Mouse (Mus musculus) heart, embryonic 12.5 days (tissue): ENCODE results near the gene Olfr1373. TPM values are rescaled to one million over a fixed set of nuclear protein-coding genes. Genes with fewer than 3 reads are reported as not detected.

Experiments used
- ATAC-seq: fragments of 200-750 bp; cut with Nextera tagmentation; 2 replicates; pipeline ENCODE4 v1.8.0; 2017; ENCODE audit warnings: moderate TSS enrichment, moderate library complexity; ENCODE audit not compliant: insufficient number of reproducible peaks, low FRiP score
- H3K27ac ChIP-seq: fragments of 300-500 bp; sonication (generic); 2 replicates; pipeline ENCODE4 v1.5.1; 2016; ENCODE audit warnings: mild to moderate bottlenecking, moderate library complexity; ENCODE audit not compliant: poor library complexity, severe bottlenecking
- H3K27me3 ChIP-seq: fragments of 300-500 bp; sonication (generic); replicated peaks from 2 replicates; pipeline ENCODE4 v1.6.1; 2016; ENCODE audit warnings: mild to moderate bottlenecking, moderate library complexity
- H3K36me3 ChIP-seq: fragments of 300-500 bp; sonication (generic); 2 replicates; pipeline ENCODE4 v1.6.1; 2016; ENCODE audit warnings: mild to moderate bottlenecking, moderate library complexity
- H3K4me1 ChIP-seq: fragments of 300-500 bp; sonication (generic); replicated peaks from 2 replicates; pipeline ENCODE4 v1.6.1; 2016; ENCODE audit warnings: mild to moderate bottlenecking
- H3K4me2 ChIP-seq: fragments of 300-500 bp; sonication (generic); 2 replicates; pipeline ENCODE4 v1.6.1; 2016; ENCODE audit warnings: mild to moderate bottlenecking, moderate library complexity
- H3K4me3 ChIP-seq: fragments of 300-500 bp; sonication (generic); 2 replicates; pipeline ENCODE4 v1.5.1; 2016; ENCODE audit warnings: mild to moderate bottlenecking
- H3K9ac ChIP-seq: fragments of 300-500 bp; sonication (generic); 2 replicates; pipeline ENCODE4 v1.6.1; 2016; ENCODE audit warnings: mild to moderate bottlenecking, moderate library complexity
- H3K9me3 ChIP-seq: fragments of 300-500 bp; sonication (generic); replicated peaks from 2 replicates; pipeline ENCODE4 v1.6.1; 2016; ENCODE audit warnings: mild to moderate bottlenecking, moderate library complexity
- WGBS: fragments of 180-500 bp; shearing (Covaris S2); methylation state at CpG from one replicate; pipeline ENCODE4 v1.1.7; 2016; 5-methylcytosine and 5-hydroxymethylcytosine counted together
- microRNA-seq: library from miRNA; unstranded; fragments of <30 nt; microRNA quantifications from one replicate; pipeline ENCODE4, GENCODE M21; 2017
- polyA plus RNA-seq: library from polyadenylated mRNA; unstranded; fragments of >200 nt; fragmentation: Nextera tagmentation; extraction: Ambion mirVana; gene quantifications from 2 replicates; pipeline ENCODE4 v1.2.1, GENCODE M21; 2016

The Olfr1373 gene
- polyA plus RNA-seq, 1 experiment from 2014 or later, result not detected

DNA sequence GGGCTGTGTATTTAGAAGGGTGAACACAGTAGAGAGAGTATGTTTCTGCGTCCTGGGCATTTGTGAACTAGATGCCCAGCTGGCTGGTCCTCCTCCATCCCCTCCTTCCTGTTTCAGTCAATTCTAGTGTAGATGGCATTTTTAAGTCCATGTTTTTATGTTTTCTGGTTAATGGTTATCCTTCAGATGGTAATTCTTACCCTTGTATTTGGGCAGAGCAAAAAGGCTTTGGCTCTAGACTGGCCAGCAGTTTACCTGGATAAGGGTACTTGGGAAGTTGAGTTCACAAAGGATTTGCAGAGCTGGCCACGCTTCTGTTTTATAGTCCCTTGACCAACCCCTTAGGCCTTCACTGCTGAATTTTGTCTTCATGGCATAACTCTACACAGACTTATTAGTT lies 39.3 kb downstream of the Olfr1373 start:
- no peak overlapping the region for H3K9ac ChIP-seq
- no peak for ATAC-seq
- H3K9me3 ChIP-seq, result no peaks in the 10 kb centered on the region
- peaks cover 50% of the 10 kb centered on the region for H3K4me1 ChIP-seq
- peak overlapping the region; percentile 30; the same call in 1 of the 2 replicates for H3K4me2 ChIP-seq
- no peak overlapping the region for H3K4me3 ChIP-seq
- H3K36me3 ChIP-seq, result no peaks in the 10 kb centered on the region
- WGBS, result 89% methylated on average over 2 of the region's 2 CpGs
- H3K27ac ChIP-seq, result peak overlapping the region; percentile 31; the same call in 1 of the 2 replicates
- H3K27me3 ChIP-seq, result no peaks in the 10 kb centered on the region

DNA sequence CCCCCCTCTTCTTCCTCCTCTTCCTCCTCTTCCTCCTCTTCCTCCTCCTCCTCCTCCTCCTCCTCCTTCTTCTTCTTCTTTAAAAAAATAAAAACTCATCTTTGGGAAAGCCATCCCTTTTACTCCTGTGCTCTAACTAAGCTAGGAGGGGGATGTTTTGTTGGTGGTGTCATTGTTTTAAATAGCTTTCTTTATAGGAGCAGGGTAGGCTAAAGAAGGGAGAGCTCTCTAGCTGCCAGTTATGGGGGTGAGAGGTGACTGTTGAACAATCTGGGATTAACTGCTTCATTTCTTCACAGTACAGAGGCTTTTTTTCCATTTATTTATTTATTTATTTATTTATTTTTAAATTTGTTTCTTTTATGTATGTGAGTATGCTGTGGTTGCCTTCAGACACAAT lies 39.8 kb downstream of the Olfr1373 start:
- Histone ChIP-seq H3K27me3 (no peaks in the 10 kb centered on the region), H3K4me1 (peaks cover 56% of the 10 kb centered on the region), H3K27ac (peak overlapping the region; percentile 31; the same call in 1 of the 2 replicates), H3K9ac (no peak overlapping the region), H3K36me3 (no peaks in the 10 kb centered on the region), H3K4me2 (peak overlapping the region; percentile 30), H3K4me3 (no peak overlapping the region), H3K9me3 (no peaks in the 10 kb centered on the region)
- ATAC-seq, result no peak

DNA sequence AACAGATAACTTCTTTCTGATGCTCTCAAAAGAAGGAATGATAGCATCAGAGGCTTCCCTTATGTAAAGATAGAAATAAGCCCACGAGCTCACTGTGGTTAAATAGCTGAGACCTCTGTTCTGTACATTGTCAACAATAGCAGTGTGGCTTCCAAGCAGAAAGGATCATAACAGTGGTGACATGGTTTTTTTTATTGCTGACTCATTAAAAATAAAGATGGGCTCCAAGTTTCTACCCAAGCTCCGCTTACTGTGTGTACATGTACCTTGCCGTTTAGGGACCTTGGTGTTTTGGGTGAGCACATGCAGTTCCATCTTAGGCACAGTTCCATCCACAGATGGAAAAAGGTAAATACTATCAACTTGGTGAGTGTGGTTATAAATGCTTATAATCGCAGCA lies 42.4 kb downstream of the Olfr1373 start:
- H3K36me3 ChIP-seq, result no peaks in the 10 kb centered on the region
- H3K27me3 ChIP-seq, result no peaks in the 10 kb centered on the region
- no peak overlapping the region for H3K27ac ChIP-seq
- WGBS, result 76% methylated on average over 4 of the region's 4 CpGs
- H3K4me1 ChIP-seq, result peaks cover 52% of the 10 kb centered on the region
- no peak overlapping the region for H3K4me3 ChIP-seq
- ATAC-seq, result no peak
- H3K9ac ChIP-seq, result no peak overlapping the region
- H3K9me3 ChIP-seq, result no peaks in the 10 kb centered on the region
- no peak overlapping the region; the same call in 1 of the 2 replicates for H3K4me2 ChIP-seq

DNA sequence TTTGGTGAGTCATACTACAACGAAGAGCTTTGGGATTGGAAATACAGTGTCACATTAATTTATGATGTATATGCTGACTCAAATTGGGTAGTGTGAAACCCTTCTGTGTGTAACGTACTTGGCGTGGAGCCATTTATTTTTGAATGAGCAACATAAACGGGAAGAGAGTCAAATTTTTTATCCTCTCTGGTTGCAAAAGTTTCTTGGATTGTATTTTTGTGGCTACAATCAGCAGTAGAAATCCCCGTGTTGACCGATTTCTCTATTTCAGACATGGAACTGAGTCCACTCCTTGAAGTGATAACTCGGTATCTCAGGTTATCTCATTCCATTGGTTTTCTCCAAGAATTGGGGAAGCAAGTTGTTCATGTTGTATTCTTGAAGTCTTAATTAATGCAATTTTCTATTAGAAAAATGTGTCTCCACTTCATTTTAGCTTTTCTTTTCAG lies 45.5 kb downstream of the Olfr1373 start:
- Histone ChIP-seq H3K4me2 (peak overlapping the region; percentile 74), H3K9ac (peak overlapping the region; percentile 99), H3K4me1 (peaks cover 45% of the 10 kb centered on the region), H3K9me3 (no peaks in the 10 kb centered on the region), H3K36me3 (no peaks in the 10 kb centered on the region), H3K4me3 (peak overlapping the region; percentile 95), H3K27ac (peak overlapping the region; percentile 99), H3K27me3 (no peaks in the 10 kb centered on the region)
- WGBS, result 3% methylated on average over 7 of the region's 7 CpGs
- ATAC-seq, result no peak

DNA sequence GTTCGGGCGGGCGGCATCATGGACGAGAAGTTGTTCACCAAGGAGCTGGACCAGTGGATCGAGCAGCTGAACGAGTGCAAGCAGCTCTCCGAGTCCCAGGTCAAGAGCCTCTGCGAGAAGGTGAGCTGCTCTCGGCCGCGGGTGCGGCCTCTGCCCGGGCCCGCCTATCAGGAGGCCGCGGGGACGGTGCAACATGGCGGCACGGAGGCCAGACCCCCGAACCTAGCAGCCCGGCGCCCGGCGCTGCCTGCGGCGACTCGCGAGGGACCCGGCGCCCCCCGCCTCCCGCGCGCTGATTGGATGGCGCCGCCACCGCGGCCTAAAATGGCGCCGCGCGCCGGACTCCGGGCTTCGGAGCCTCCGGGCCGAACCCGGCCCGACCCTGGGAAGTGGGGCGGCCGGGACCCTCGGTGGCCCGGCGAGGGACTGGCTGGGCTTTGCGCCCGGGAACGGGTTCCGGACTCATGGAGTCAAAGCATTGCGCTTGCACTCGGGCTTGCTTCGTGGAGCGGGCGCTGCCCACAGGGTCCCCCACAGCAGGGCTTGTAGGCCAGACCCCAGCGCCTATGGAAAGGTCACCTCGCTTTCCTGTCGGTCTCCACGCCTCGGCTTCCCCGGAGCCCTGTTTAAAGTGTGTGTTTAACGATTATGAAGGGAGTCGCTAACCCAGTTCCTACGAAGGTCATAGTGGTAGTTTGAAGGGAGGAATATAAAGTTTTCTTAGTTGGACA lies 46.1 kb downstream of the Olfr1373 start:
- H3K27me3 ChIP-seq, result no peaks in the 10 kb centered on the region
- no peaks in the 10 kb centered on the region for H3K36me3 ChIP-seq
- ATAC-seq, result peak; percentile 82
- peak overlapping the region; percentile 99 for H3K27ac ChIP-seq
- H3K4me1 ChIP-seq, result peaks cover 40% of the 10 kb centered on the region
- WGBS, result under 1% methylated on average over 60 of the region's 72 CpGs
- H3K4me3 ChIP-seq, result peak overlapping the region; percentile 95
- H3K9ac ChIP-seq, result peak overlapping the region; percentile 99
- H3K4me2 ChIP-seq, result peak overlapping the region; percentile 74
- H3K9me3 ChIP-seq, result no peaks in the 10 kb centered on the region

DNA sequence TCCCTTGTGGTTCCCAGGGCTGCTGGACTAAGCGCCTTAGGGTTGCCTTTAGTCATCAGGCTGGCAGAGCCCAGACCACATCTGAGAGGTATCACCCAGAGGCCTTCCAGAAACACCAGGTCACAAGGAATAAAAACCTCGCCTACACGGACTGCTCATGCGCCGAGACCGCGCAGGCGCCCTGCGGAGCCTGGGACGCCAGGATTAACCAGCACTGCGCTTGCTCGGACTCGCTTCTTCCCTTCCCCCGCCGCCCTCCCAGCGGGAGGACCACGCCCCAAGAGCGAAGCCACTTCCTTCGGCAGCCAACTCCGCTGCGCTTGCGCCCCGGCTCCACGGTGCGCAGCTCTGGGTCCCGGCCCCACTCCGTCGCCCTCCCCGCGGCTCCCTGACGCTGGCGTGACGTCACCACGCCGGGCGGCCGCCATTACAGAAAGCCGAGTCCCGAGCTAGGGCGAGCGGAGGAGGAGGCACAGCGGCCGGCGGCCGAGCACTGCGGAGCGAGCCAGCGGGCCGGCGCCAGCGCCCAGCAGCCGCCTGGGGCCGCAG lies 46.9 kb downstream of the Olfr1373 start, which contains the start of gene Ppp2ca:
TSS of gene Ppp2ca (plus strand) at position 284 of the 549 bp plus-strand sequence.
- H3K36me3 ChIP-seq, result no peaks in the 10 kb centered on the region
- H3K9ac ChIP-seq, result peak within 1 kb of the TSS; percentile 99
- H3K9me3 ChIP-seq, result no peaks in the 10 kb centered on the region
- peak within 1 kb of the TSS; percentile 95 for H3K4me3 ChIP-seq
- under 1% methylated on average over 53 of the region's 53 CpGs for WGBS
- no peaks in the 10 kb centered on the region; the same call in 1 of the 2 replicates for H3K27me3 ChIP-seq
- H3K27ac ChIP-seq, result peak within 1 kb of the TSS; percentile 99
- H3K4me2 ChIP-seq, result peak within 1 kb of the TSS; percentile 78
- peak; percentile 97 for ATAC-seq
- H3K4me1 ChIP-seq, result peaks cover 38% of the 10 kb centered on the region

DNA sequence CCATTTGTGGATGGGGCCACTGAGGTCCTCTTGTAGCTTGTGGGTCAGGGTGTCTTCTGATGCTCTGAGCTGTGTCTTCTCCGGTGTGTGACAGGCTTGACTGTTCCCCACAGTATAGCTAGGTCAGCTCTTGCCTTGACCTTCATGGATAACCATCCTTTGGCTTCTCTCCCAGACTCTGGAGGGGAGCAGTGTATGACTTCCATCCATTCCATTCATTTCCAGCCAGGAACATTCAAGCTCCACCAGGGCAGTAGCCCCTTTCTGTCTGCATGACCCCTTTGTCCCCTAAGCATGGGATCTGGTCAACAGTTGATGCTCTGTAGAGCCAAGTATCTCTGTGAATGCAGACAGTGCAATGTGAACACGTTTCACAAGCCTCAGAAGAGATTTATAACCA lies 47.7 kb downstream of the Olfr1373 start:
- Histone ChIP-seq H3K9me3 (no peaks in the 10 kb centered on the region), H3K9ac (peak overlapping the region; percentile 66; the same call in 1 of the 2 replicates), H3K4me1 (peaks cover 29% of the 10 kb centered on the region), H3K36me3 (no peaks in the 10 kb centered on the region), H3K4me3 (peak overlapping the region; percentile 95; the same call in 1 of the 2 replicates), H3K27me3 (no peaks in the 10 kb centered on the region; the same call in 1 of the 2 replicates), H3K4me2 (peak overlapping the region; percentile 78), H3K27ac (peak overlapping the region; percentile 90)
- ATAC-seq, result no peak
- WGBS, result 78% methylated on average over 2 of the region's 2 CpGs

DNA sequence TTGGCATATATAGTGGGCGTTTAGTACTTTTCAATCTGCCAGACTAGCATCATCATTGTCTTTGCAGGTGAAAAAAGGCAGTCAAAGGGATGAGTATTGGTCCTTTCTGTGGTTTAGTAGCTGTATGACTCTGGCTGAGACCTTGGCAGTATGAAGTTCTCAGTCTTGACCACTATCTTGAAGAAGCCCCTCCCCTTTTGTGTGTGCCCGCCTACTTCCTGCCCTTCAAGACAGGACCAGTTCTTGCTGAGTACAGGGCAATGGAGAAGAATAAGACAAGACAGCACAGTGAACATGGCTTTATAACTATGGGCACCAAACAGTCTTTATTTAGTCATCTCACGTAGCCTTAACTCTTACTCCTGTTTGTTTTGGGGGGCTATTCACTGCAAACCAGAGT lies 48.3 kb downstream of the Olfr1373 start:
- Histone ChIP-seq H3K36me3 (no peaks in the 10 kb centered on the region), H3K4me3 (no peak overlapping the region), H3K27ac (no peak overlapping the region), H3K4me2 (no peak overlapping the region), H3K9ac (no peak overlapping the region), H3K9me3 (no peaks in the 10 kb centered on the region), H3K4me1 (peaks cover 27% of the 10 kb centered on the region), H3K27me3 (no peaks in the 10 kb centered on the region; the same call in 1 of the 2 replicates)
- no peak for ATAC-seq
- 61% methylated on average over 3 of the region's 3 CpGs for WGBS

Small RNA genes within 50 kb of the gene (microRNA-seq; reads per million reads assigned to microRNA genes)
- gene Gm24157 (not detected), gene Mir3061 (20.3 reads per million, percentile 34 among the genes with 10 or more reads in this experiment)

Other genes with a start within 250 kb of the Olfr1373 start
- gene Cdkn2aipnl, start 177.9 kb downstream of the Olfr1373 start, polyA plus RNA-seq, result 70.8 and 73.4 TPM in 2 replicates
- gene Ube2b, start 144.8 kb downstream of the Olfr1373 start, polyA plus RNA-seq, result 263 and 265 TPM in 2 replicates
- gene Cdkl3, start 141.3 kb downstream of the Olfr1373 start, polyA plus RNA-seq, result 8.5 and 9.4 TPM in 2 replicates
- gene Ppp2ca, start 46.8 kb downstream of the Olfr1373 start, polyA plus RNA-seq, result 80.9 and 82.0 TPM in 2 replicates
- not detected in 2 replicates for gene Olfr1371, start 68.5 kb upstream of the Olfr1373 start, polyA plus RNA-seq
- gene Skp1a, start 86.5 kb upstream of the Olfr1373 start, polyA plus RNA-seq, result 530 and 532 TPM in 2 replicates
- 6.3 and 6.5 TPM in 2 replicates for gene Tcf7, start 137.5 kb upstream of the Olfr1373 start, polyA plus RNA-seq
- gene Vdac1, start 215.3 kb upstream of the Olfr1373 start, polyA plus RNA-seq, result 423 and 426 TPM in 2 replicates